Mouse (Mus musculus): ENCODE results near the gene Olfr788. TPM values are rescaled to one million over a fixed set of nuclear protein-coding genes. Genes with fewer than 3 reads are reported as not detected.

The Olfr788 gene
- polyA plus RNA-seq (2017; shearing (Covaris generic)), result not detected

DNA sequence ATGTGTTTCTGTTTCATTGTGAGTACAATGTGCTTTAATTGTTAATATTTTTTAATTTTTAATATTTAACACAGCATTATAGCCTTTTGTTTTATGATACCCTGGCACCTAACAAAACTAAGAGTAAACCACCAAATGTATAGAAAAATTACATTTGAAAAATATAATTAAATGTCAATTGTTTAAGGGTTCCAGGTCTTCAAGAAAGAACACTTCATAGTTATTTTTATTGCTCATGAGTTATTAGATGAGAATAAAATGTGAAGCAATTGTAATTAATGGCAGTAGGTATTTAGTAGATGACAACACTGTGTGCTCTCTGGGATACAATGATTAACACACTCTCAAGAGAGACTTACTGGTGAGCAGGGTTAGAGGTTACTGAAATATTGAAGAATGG, at the start of gene Olfr788:
Olfr788 (plus strand) TSS at position 301 of the 400 bp plus-strand sequence.

DNA sequence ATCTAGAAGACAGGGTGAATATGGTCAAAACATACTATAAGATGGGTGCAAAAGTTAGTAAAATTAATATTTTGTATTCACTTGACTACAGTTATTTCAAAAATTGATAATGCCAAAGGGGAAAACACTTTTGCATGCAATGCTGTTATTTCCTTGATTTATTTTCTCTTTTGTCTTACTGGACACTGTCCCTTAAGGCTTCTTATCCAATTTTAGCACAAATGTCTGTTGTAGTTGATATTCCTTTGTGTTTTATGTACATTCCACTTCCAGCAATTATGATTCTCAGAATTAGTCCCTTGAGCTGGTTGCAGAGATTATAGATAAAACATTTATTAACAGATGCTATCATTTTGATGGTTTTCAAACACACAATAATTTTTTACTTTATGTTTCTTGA, 43.8 kb upstream of the Olfr788 start, which contains the start of gene Olfr786:
Olfr786 (plus strand) TSS at position 301 of the 400 bp plus-strand sequence.

GRCm38 (mm10) chr10:129461562-129461961, 9.2 kb upstream of the Olfr788 start, which contains the start of gene Olfr787:
Olfr787 (plus strand) TSS chr10:129461862.

GRCm38 (mm10) chr10:129484452-129484851, 13.7 kb downstream of the Olfr788 start, which contains the start of gene Olfr789:
Olfr789 (plus strand) TSS chr10:129484752.

GRCm38 (mm10) chr10:129498192-129498591, 27.4 kb downstream of the Olfr788 start, which contains the start of gene Olfr790:
Olfr790 (plus strand) TSS chr10:129498492.

DNA sequence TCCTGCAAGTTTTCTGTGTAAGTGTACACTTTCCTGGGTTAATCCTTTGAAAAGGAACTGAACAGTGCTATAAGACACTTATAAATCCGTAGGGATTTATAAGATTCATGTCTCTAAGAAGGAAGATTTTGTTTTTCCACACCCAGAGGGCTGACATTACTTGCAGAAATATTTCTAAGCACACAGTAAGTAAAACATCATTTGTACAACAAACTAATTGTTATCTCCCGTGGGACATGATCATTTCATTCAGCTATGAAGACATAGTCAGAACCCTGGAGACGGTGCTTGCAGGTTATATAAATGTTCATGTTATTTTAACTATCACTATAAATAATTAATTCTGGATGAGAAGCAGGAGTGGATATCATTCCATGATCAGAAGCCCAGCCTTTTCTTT, 50.7 kb downstream of the Olfr788 start, which contains the start of gene Olfr791:
Olfr791 (plus strand) TSS at position 301 of the 400 bp plus-strand sequence.

Other genes starting within 250 kb of the Olfr788 start
- not detected for gene Olfr774, start 234.8 kb upstream of the Olfr788 start, polyA plus RNA-seq (2017; shearing (Covaris generic))
- not detected for gene Olfr775, start 222.6 kb upstream of the Olfr788 start, polyA plus RNA-seq (2017; shearing (Covaris generic))
- gene Olfr776, start 211.9 kb upstream of the Olfr788 start, polyA plus RNA-seq (2017; shearing (Covaris generic)), result not detected
- not detected for gene Olfr777, start 199.5 kb upstream of the Olfr788 start, polyA plus RNA-seq (2017; shearing (Covaris generic))
- not detected for gene Olfr780, start 152.9 kb upstream of the Olfr788 start, polyA plus RNA-seq (2017; shearing (Covaris generic))
- not detected for gene Olfr781, start 142.1 kb upstream of the Olfr788 start, polyA plus RNA-seq (2017; shearing (Covaris generic))
- not detected for gene Olfr782, start 122.1 kb upstream of the Olfr788 start, polyA plus RNA-seq (2017; shearing (Covaris generic))
- gene Olfr784, start 86.9 kb upstream of the Olfr788 start, polyA plus RNA-seq (2017; shearing (Covaris generic)), result not detected
- not detected for gene Olfr785, start 65.6 kb upstream of the Olfr788 start, polyA plus RNA-seq (2017; shearing (Covaris generic))
- gene Olfr786, start 43.7 kb upstream of the Olfr788 start, polyA plus RNA-seq (2017; shearing (Covaris generic)), result not detected
- 0.34 TPM for gene Olfr787, start 9.1 kb upstream of the Olfr788 start, polyA plus RNA-seq (2017; shearing (Covaris generic))
- gene Olfr789, start 13.8 kb downstream of the Olfr788 start, polyA plus RNA-seq (2017; shearing (Covaris generic)), result not detected
- gene Olfr790, start 27.5 kb downstream of the Olfr788 start, polyA plus RNA-seq (2017; shearing (Covaris generic)), result not detected
- not detected for gene Olfr791, start 50.8 kb downstream of the Olfr788 start, polyA plus RNA-seq (2017; shearing (Covaris generic))
- gene Olfr792, start 68.2 kb downstream of the Olfr788 start, polyA plus RNA-seq (2017; shearing (Covaris generic)), result not detected
- not detected for gene Olfr794, start 96.7 kb downstream of the Olfr788 start, polyA plus RNA-seq (2017; shearing (Covaris generic))
- gene Olfr796, start 141.6 kb downstream of the Olfr788 start, polyA plus RNA-seq (2017; shearing (Covaris generic)), result not detected
- 0.16 TPM for gene Olfr798, start 156.9 kb downstream of the Olfr788 start, polyA plus RNA-seq (2017; shearing (Covaris generic))
- not detected for gene Olfr799, start 166.5 kb downstream of the Olfr788 start, polyA plus RNA-seq (2017; shearing (Covaris generic))
- gene Olfr800, start 186.7 kb downstream of the Olfr788 start, polyA plus RNA-seq (2017; shearing (Covaris generic)), result not detected
- gene Olfr801, start 202.9 kb downstream of the Olfr788 start, polyA plus RNA-seq (2017; shearing (Covaris generic)), result not detected
- gene Olfr802, start 217.2 kb downstream of the Olfr788 start, polyA plus RNA-seq (2017; shearing (Covaris generic)), result not detected
- gene Olfr803, start 223.3 kb downstream of the Olfr788 start, polyA plus RNA-seq (2017; shearing (Covaris generic)), result not detected
- gene Olfr804, start 232.2 kb downstream of the Olfr788 start, polyA plus RNA-seq (2017; shearing (Covaris generic)), result not detected

Measured in naive thymus-derived CD4-positive, alpha-beta T cell, adult 5 months (primary cell).